Comparison of ENCODE assay signal across 8 mouse cellular contexts in genomic region chr10:61476440-61477165, GRCm38 (mm10). TPM values are rescaled to one million over a fixed set of nuclear protein-coding genes. Genes with fewer than 3 reads are reported as not detected.
A peak's percentile ranks its signal among the peaks of the same experiment; 100 is the strongest.
DNase-seq lines count a peak whose midpoint lies in the region; ATAC-seq and TF ChIP-seq lines count a peak whose summit lies in the region.

No protein-coding gene starts in this region.

- no peak for DNase-seq in kidney, postnatal 10 days
- DNase-seq in embryonic facial prominence, embryonic 10.5 days (ENCODE audit: low spot score): no peak
- DNase-seq in liver, adult 2 months (ENCODE audit: extremely low read depth, low read depth, low spot score): no peak
- no peak for DNase-seq in stomach, postnatal 0 days (ENCODE audit: low spot score)
- no peak for DNase-seq in right cerebral cortex, postnatal 36 days (ENCODE audit: low spot score in 2 of 2)
- DNase-seq in adrenal gland, postnatal 4 days (ENCODE audit: low spot score in 2 of 2): no peak

- no peaks in the 10 kb centered on the region for H3K9me3 ChIP-seq in kidney, embryonic 14.5 days (ENCODE audit: control insufficient read depth, low read length)
- no peaks in the 10 kb centered on the region for H3K9me3 ChIP-seq in embryonic facial prominence, embryonic 10.5 days
- H3K9me3 ChIP-seq in heart, embryonic 11.5 days (replicated peaks; ENCODE audit: control insufficient read depth, low read length): no peaks in the 10 kb centered on the region
- no peaks in the 10 kb centered on the region for H3K9me3 ChIP-seq in stomach, postnatal 0 days (ENCODE audit: control insufficient read depth, low read length)

- peak overlapping the region; percentile 69 for H3K9ac ChIP-seq in kidney, embryonic 14.5 days (ENCODE audit: low read depth, low read length)
- peak overlapping the region; percentile 85 for H3K9ac ChIP-seq in heart, embryonic 11.5 days (ENCODE audit: low read depth, low read length)
- peak overlapping the region; percentile 85 for H3K9ac ChIP-seq in liver, adult 2 months (ENCODE audit: low read depth, low read length)
- H3K9ac ChIP-seq in stomach, postnatal 0 days (ENCODE audit: low read length): peak overlapping the region; percentile 66

- peak overlapping the region; percentile 79 for H3K4me3 ChIP-seq in kidney, embryonic 14.5 days (ENCODE audit: low read length)
- peak overlapping the region; percentile 85 for H3K4me3 ChIP-seq in embryonic facial prominence, embryonic 10.5 days
- H3K4me3 ChIP-seq in heart, embryonic 11.5 days (ENCODE audit: low read depth, low read length): peak overlapping the region; percentile 76
- H3K4me3 ChIP-seq in liver, adult 2 months (ENCODE audit: insufficient read depth, low read depth, low read length): peak overlapping the region; percentile 86
- H3K4me3 ChIP-seq in stomach, postnatal 0 days (ENCODE audit: low read depth, low read length): peak overlapping the region; percentile 70

- peak; percentile 21 for ATAC-seq in kidney, embryonic 14.5 days (ENCODE audit: low FRiP score, low TSS enrichment)
- ATAC-seq in heart, embryonic 11.5 days (replicated peaks; ENCODE audit: insufficient number of reproducible peaks, low FRiP score, low TSS enrichment): no peak
- no peak for ATAC-seq in stomach, postnatal 0 days (ENCODE audit: low FRiP score, low TSS enrichment)

- WGBS in kidney, embryonic 14.5 days: 3% methylated on average over 15 of the region's 15 CpGs
- WGBS in embryonic facial prominence, embryonic 10.5 days: 1% methylated on average over 15 of the region's 15 CpGs
- 2% methylated on average over 15 of the region's 15 CpGs for WGBS in heart, embryonic 11.5 days (ENCODE audit: insufficient replicate concordance)
- WGBS in liver, adult 2 months: 34% methylated on average over 15 of the region's 15 CpGs
- WGBS in stomach, postnatal 0 days: 14% methylated on average over 15 of the region's 15 CpGs

- H3K27me3 ChIP-seq in kidney, embryonic 14.5 days (ENCODE audit: control insufficient read depth, insufficient read depth, low read length): no peaks in the 10 kb centered on the region
- peaks cover 19% of the 10 kb centered on the region for H3K27me3 ChIP-seq in embryonic facial prominence, embryonic 10.5 days (replicated peaks; ENCODE audit: low read depth, poor library complexity, severe bottlenecking)
- no peaks in the 10 kb centered on the region for H3K27me3 ChIP-seq in heart, embryonic 11.5 days (ENCODE audit: control insufficient read depth, insufficient read depth, low read length)
- H3K27me3 ChIP-seq in liver, adult 2 months (ENCODE audit: control insufficient read depth, insufficient read depth, low read length): no peaks in the 10 kb centered on the region
- no peaks in the 10 kb centered on the region for H3K27me3 ChIP-seq in stomach, postnatal 0 days (ENCODE audit: control insufficient read depth, insufficient read depth, low read length)

- H3K79me2 ChIP-seq in liver, adult 2 months (ENCODE audit: control insufficient read depth, insufficient read depth, low read length): peaks cover 9% of the 10 kb centered on the region; the same call in 1 of the 2 replicates

- H3K4me2 ChIP-seq in kidney, embryonic 14.5 days (replicated peaks; ENCODE audit: low read depth, low read length): peak overlapping the region; percentile 97
- H3K4me2 ChIP-seq in heart, embryonic 11.5 days: peak overlapping the region; percentile 98
- peak overlapping the region; percentile 99 for H3K4me2 ChIP-seq in stomach, postnatal 0 days (replicated peaks; ENCODE audit: low read depth)

- H3K36me3 ChIP-seq in kidney, embryonic 14.5 days (ENCODE audit: control insufficient read depth, insufficient read depth, low read length): no peaks in the 10 kb centered on the region
- no peaks in the 10 kb centered on the region for H3K36me3 ChIP-seq in embryonic facial prominence, embryonic 10.5 days (replicated peaks)
- no peaks in the 10 kb centered on the region for H3K36me3 ChIP-seq in heart, embryonic 11.5 days (ENCODE audit: control insufficient read depth, insufficient read depth, low read length)
- no peaks in the 10 kb centered on the region for H3K36me3 ChIP-seq in liver, adult 2 months (ENCODE audit: control insufficient read depth, insufficient read depth, low read length)
- H3K36me3 ChIP-seq in stomach, postnatal 0 days (ENCODE audit: control insufficient read depth, insufficient read depth, low read length): no peaks in the 10 kb centered on the region

- H3K27ac ChIP-seq in kidney, embryonic 14.5 days (ENCODE audit: low read depth, low read length): peak overlapping the region; percentile 69; the same call in 1 of the 2 replicates
- H3K27ac ChIP-seq in embryonic facial prominence, embryonic 10.5 days (replicated peaks): peak overlapping the region; percentile 94
- H3K27ac ChIP-seq in heart, embryonic 11.5 days (ENCODE audit: low read depth, low read length): peak overlapping the region; percentile 91
- H3K27ac ChIP-seq in liver, adult 2 months (replicated peaks; ENCODE audit: insufficient read depth, low read depth, low read length): no peak overlapping the region
- H3K27ac ChIP-seq in stomach, postnatal 0 days (replicated peaks): peak overlapping the region; percentile 70

- no peak for TF ChIP-seq CTCF in liver, adult 2 months (IDR thresholded peaks at IDR 0.05; ENCODE audit: low read depth, low read length)
- no peak for TF ChIP-seq CTCF in stomach, postnatal 0 days (IDR thresholded peaks at IDR 0.05; ENCODE audit: low read depth)

- TF ChIP-seq POLR2A in liver, adult 2 months (IDR thresholded peaks at IDR 0.05; ENCODE audit: extremely low read depth, insufficient read depth, low read length): no peak

- TF ChIP-seq EP300 in stomach, postnatal 0 days (optimal IDR thresholded peaks at IDR 0.05): no peak

- no peaks in the 10 kb centered on the region; the same call in 1 of the 2 replicates for H3K4me1 ChIP-seq in kidney, embryonic 14.5 days (ENCODE audit: control insufficient read depth, insufficient read depth, low read length)
- H3K4me1 ChIP-seq in embryonic facial prominence, embryonic 10.5 days: peaks cover 24% of the 10 kb centered on the region
- H3K4me1 ChIP-seq in heart, embryonic 11.5 days (ENCODE audit: control insufficient read depth, insufficient read depth, low read length): peaks cover 13% of the 10 kb centered on the region; the same call in 1 of the 2 replicates
- peaks cover 4% of the 10 kb centered on the region; the same call in 1 of the 2 replicates for H3K4me1 ChIP-seq in liver, adult 2 months (ENCODE audit: control insufficient read depth, insufficient read depth, low read length)
- H3K4me1 ChIP-seq in stomach, postnatal 0 days (replicated peaks; ENCODE audit: control insufficient read depth, insufficient read depth): peaks cover 4% of the 10 kb centered on the region; the same call in 1 of the 2 replicates

RNA-seq across cellular contexts. Expression of gene Lrrc20, which starts 1.0 kb away (rescaled TPM):
- polyA plus RNA-seq in kidney, embryonic 14.5 days (2014; fragmentation: Nextera tagmentation; extraction: Ambion mirVana): 6.3 and 9.0 TPM in 2 replicates
- polyA plus RNA-seq in embryonic facial prominence, embryonic 10.5 days (2016; fragmentation: Nextera tagmentation; extraction: Ambion mirVana): 9.8 and 13.0 TPM in 2 replicates
- polyA plus RNA-seq in heart, embryonic 11.5 days (2014; fragmentation: Nextera tagmentation; extraction: Ambion mirVana): 12.1 and 14.8 TPM in 2 replicates
- 2.3 and 2.4 TPM in 2 replicates for total RNA-seq in liver, adult 2 months (2014; rRNA removed)
- 4.8 and 5.4 TPM in 2 replicates for polyA plus RNA-seq in liver, adult 2 months (2012; rRNA removed)
- polyA plus RNA-seq in stomach, postnatal 0 days (2015; fragmentation: Nextera tagmentation; extraction: Ambion mirVana): 6.7 and 7.3 TPM in 2 replicates
- 10 to 100 TPM; 12.2 to 13.8 TPM for total RNA-seq in adrenal gland, postnatal 4 days (2021)

RNA-seq across cellular contexts. Expression of gene Eif4ebp2, which starts 24.1 kb away (rescaled TPM):
- 54.4 and 61.9 TPM in 2 replicates for polyA plus RNA-seq in kidney, embryonic 14.5 days (2014; fragmentation: Nextera tagmentation; extraction: Ambion mirVana)
- 80.9 and 86.6 TPM in 2 replicates for polyA plus RNA-seq in embryonic facial prominence, embryonic 10.5 days (2016; fragmentation: Nextera tagmentation; extraction: Ambion mirVana)
- 21.2 and 28.6 TPM in 2 replicates for polyA plus RNA-seq in heart, embryonic 11.5 days (2014; fragmentation: Nextera tagmentation; extraction: Ambion mirVana)
- total RNA-seq in liver, adult 2 months (2014; rRNA removed): 28.2 and 51.6 TPM in 2 replicates
- polyA plus RNA-seq in liver, adult 2 months (2012; rRNA removed): 117 and 136 TPM in 2 replicates
- 41.5 and 47.7 TPM in 2 replicates for polyA plus RNA-seq in stomach, postnatal 0 days (2015; fragmentation: Nextera tagmentation; extraction: Ambion mirVana)
- 100 to 1,000 TPM; 112 to 123 TPM for total RNA-seq in adrenal gland, postnatal 4 days (2021)

RNA-seq across cellular contexts. Expression of gene Nodal, which starts 58.8 kb away (rescaled TPM):
- 0.30 and 0.44 TPM in 2 replicates for polyA plus RNA-seq in kidney, embryonic 14.5 days (2014; fragmentation: Nextera tagmentation; extraction: Ambion mirVana)
- polyA plus RNA-seq in embryonic facial prominence, embryonic 10.5 days (2016; fragmentation: Nextera tagmentation; extraction: Ambion mirVana): 0.16 TPM in 1 of 2 replicates, not detected in the other
- not detected in 2 replicates for polyA plus RNA-seq in heart, embryonic 11.5 days (2014; fragmentation: Nextera tagmentation; extraction: Ambion mirVana)
- 0.18 and 0.27 TPM in 2 replicates for total RNA-seq in liver, adult 2 months (2014; rRNA removed)
- polyA plus RNA-seq in liver, adult 2 months (2012; rRNA removed): 0.06 and 0.17 TPM in 2 replicates
- 0.05 TPM in 1 of 2 replicates, not detected in the other for polyA plus RNA-seq in stomach, postnatal 0 days (2015; fragmentation: Nextera tagmentation; extraction: Ambion mirVana)
- under 1 TPM in 1 of 2 experiments, not detected in 1; 0.14 TPM for total RNA-seq in adrenal gland, postnatal 4 days (2021)
